Mouse (Mus musculus) midbrain, embryonic 11.5 days (tissue): ENCODE results near the gene Ssbp3. TPM values are rescaled to one million over a fixed set of nuclear protein-coding genes. Genes with fewer than 3 reads are reported as not detected.

Experiments used
- ATAC-seq: fragments of 200-750 bp; cut with Nextera tagmentation; 2 replicates; pipeline ENCODE4 v1.8.0; 2017; ENCODE audit warnings: moderate TSS enrichment, moderate library complexity; ENCODE audit not compliant: low FRiP score
- DNase-seq: peaks from one replicate; pipeline ENCODE4 v3.0.0; 2015; ENCODE audit warnings: low spot score; ENCODE audit errors: missing footprints
- H3K27ac ChIP-seq: fragments of 300-500 bp; sonication (generic); 2 replicates; pipeline ENCODE4 v1.5.1; 2014; ENCODE audit warnings: low read depth, low read length
- H3K27me3 ChIP-seq: fragments of 300-500 bp; sonication (generic); 2 replicates; pipeline ENCODE4 v1.6.1; 2014; ENCODE audit warnings: mild to moderate bottlenecking, low read length, moderate library complexity, mixed read lengths; ENCODE audit not compliant: control insufficient read depth, insufficient read depth
- H3K36me3 ChIP-seq: fragments of 300-500 bp; sonication (generic); 2 replicates; pipeline ENCODE4 v1.6.1; 2014; ENCODE audit warnings: mild to moderate bottlenecking, low read length, moderate library complexity, mixed read lengths; ENCODE audit not compliant: control insufficient read depth, insufficient read depth
- H3K4me1 ChIP-seq: fragments of 300-500 bp; sonication (generic); 2 replicates; pipeline ENCODE4 v1.6.1; 2014; ENCODE audit warnings: low read length; ENCODE audit not compliant: control insufficient read depth, insufficient read depth
- H3K4me2 ChIP-seq: fragments of 300-500 bp; sonication (generic); 2 replicates; pipeline ENCODE4 v1.6.1; 2014; ENCODE audit warnings: mild to moderate bottlenecking, moderate library complexity
- H3K4me3 ChIP-seq: fragments of 300-500 bp; sonication (generic); 2 replicates; pipeline ENCODE4 v1.5.1; 2014; ENCODE audit warnings: low read depth, low read length
- H3K9ac ChIP-seq: fragments of 300-500 bp; sonication (generic); 2 replicates; pipeline ENCODE4 v1.6.1; 2014; ENCODE audit warnings: low read length
- H3K9me3 ChIP-seq: fragments of 300-500 bp; sonication (generic); 2 replicates; pipeline ENCODE4 v1.6.1; 2016; ENCODE audit warnings: low read length; ENCODE audit not compliant: control insufficient read depth
- WGBS: fragments of 180-500 bp; shearing (Covaris S2); extraction: QIAGEN DNeasy Blood & Tissue Kit; methylation state at CpG from one replicate; pipeline ENCODE4 v1.1.7; 2014; 5-methylcytosine and 5-hydroxymethylcytosine counted together
- polyA plus RNA-seq: library from polyadenylated mRNA; unstranded; fragments of >200 nt; fragmentation: Nextera tagmentation; extraction: Ambion mirVana; gene quantifications from 2 replicates; pipeline ENCODE4 v1.2.1, GENCODE M21; 2014

The Ssbp3 gene
- polyA plus RNA-seq, 1 experiment from 2014 or later = 124 TPM

DNA sequence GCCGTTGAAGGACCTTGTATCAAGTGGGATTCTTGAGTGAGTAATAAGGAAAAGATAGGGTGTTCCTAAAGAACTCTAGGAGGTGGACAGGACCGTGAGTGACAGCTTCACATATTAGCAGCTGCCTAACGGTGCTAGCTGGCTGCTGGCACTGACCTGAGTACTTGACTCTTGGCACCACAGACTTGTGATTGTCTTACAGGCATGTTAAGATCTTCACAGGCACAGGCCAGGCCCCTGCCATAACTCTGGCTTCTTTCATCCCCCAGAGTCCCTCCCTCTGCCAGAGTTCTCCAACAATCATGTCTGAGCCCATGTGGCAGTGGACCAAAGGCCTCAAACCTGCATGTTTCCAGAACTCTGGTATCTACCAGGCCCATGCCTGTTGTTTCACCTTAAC lies 108.0 kb downstream of the Ssbp3 start:
- H3K9ac ChIP-seq = peak overlapping the region; percentile 42
- 84% methylated on average over 3 of the region's 3 CpGs for WGBS
- DNase-seq = no peak

DNA sequence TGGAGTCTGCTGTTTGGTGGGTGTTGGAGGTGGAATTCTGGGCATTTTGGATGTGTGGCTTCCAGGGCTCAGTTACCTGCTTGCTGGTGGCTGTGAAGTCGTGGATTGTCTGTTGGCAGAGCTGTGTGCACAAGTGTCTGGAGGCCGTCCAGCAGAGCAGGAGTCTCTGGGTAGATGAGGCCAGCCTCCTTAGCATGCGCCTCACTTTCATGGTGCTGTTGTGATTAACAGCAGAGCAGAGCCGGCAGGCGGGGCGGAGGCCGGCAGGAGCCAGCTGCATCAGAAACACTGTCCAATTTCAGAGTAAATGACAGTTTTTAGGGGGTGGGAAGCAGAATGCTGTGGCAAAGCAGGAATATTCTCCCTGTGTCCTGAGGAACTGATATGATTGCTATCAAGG lies 108.5 kb downstream of the Ssbp3 start:
- Histone ChIP-seq H3K36me3 (no peaks in the 10 kb centered on the region; the same call in 1 of the 2 replicates), H3K9me3 (no peaks in the 10 kb centered on the region), H3K4me1 (peaks cover 48% of the 10 kb centered on the region), H3K9ac (peak overlapping the region; percentile 42), H3K4me3 (no peak overlapping the region), H3K27me3 (no peaks in the 10 kb centered on the region), H3K27ac (peak overlapping the region; percentile 40; the same call in 1 of the 2 replicates), H3K4me2 (no peak overlapping the region)
- no peak for ATAC-seq
- DNase-seq = no peak
- WGBS = 69% methylated on average over 7 of the region's 7 CpGs

More for the DNA sequence above, 108.0 kb downstream of the Ssbp3 start:
- ATAC-seq = no peak
- H3K4me2 ChIP-seq = no peak overlapping the region
- peaks cover 48% of the 10 kb centered on the region for H3K4me1 ChIP-seq
- H3K27ac ChIP-seq = no peak overlapping the region
- no peaks in the 10 kb centered on the region; the same call in 1 of the 2 replicates for H3K36me3 ChIP-seq
- H3K4me3 ChIP-seq = no peak overlapping the region
- H3K9me3 ChIP-seq = no peaks in the 10 kb centered on the region
- H3K27me3 ChIP-seq = no peaks in the 10 kb centered on the region

DNA sequence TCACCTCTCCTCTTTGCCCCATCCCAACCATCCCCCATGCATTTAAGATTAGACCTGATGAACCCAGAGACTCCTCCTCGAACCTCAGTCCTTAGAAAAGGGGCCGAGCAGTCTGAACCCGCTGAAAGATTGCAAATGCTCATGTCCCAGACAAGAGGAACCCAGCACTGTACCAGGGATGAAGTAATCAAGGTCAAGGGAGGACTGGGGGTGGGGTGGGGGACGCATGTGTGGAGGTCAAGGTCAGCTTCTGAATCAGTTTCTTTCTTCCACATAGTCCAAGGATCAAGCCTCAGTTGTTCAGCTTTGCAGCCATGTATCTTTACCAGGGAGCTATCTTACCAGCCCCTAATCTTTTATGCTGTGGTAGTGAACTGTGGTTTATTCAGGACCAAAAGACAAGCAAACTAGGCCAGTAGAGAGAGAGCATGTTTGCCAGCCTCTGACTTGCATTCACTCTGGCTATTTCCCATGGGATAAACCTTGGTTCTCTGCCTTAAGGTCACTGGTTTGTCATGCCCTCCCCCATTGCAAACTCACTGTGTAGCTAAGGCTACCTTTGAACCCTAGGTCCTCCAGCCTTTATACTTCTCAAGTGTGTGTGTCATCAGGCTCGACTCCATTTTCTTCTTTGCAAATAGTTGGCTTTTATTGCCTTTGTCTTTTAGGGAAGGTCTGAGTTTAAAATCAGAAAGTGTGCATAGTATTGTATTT lies 109.9 kb downstream of the Ssbp3 start:
- DNase-seq (no peak), ATAC-seq (no peak)
- H3K9me3 ChIP-seq = no peaks in the 10 kb centered on the region
- no peak overlapping the region for H3K9ac ChIP-seq
- H3K27ac ChIP-seq = no peak overlapping the region
- no peak overlapping the region for H3K4me3 ChIP-seq
- H3K36me3 ChIP-seq = no peaks in the 10 kb centered on the region; the same call in 1 of the 2 replicates
- H3K4me2 ChIP-seq = no peak overlapping the region
- no peaks in the 10 kb centered on the region for H3K27me3 ChIP-seq
- WGBS = 72% methylated on average over 5 of the region's 5 CpGs
- peaks cover 40% of the 10 kb centered on the region for H3K4me1 ChIP-seq

DNA sequence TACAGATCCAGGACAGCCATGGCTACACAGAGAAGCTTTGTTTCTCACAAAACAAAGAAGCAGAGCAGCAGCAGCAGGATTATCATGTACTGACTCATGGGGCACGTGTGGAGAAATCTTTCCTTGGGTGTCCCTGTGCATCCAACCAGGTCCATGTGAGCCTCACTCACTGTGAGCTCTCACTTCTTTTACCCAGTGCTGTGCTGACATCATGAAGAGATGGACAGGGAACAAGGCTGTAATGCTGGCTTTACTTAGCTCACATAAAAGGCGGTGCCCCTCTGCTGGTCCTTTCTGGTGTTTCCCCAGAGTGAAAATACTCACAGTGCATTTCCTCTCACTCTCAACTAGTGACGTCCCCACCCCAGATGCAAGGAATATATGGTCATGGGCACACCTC lies 111.0 kb downstream of the Ssbp3 start:
- DNase-seq = no peak
- no peak overlapping the region for H3K4me2 ChIP-seq
- no peaks in the 10 kb centered on the region for H3K9me3 ChIP-seq
- no peak overlapping the region; the same call in 1 of the 2 replicates for H3K27ac ChIP-seq
- H3K9ac ChIP-seq = no peak overlapping the region; the same call in 1 of the 2 replicates
- H3K4me3 ChIP-seq = no peak overlapping the region
- H3K27me3 ChIP-seq = no peaks in the 10 kb centered on the region
- H3K36me3 ChIP-seq = no peaks in the 10 kb centered on the region; the same call in 1 of the 2 replicates
- peaks cover 30% of the 10 kb centered on the region for H3K4me1 ChIP-seq
- 66% methylated on average over 3 of the region's 3 CpGs for WGBS
- no peak for ATAC-seq

DNA sequence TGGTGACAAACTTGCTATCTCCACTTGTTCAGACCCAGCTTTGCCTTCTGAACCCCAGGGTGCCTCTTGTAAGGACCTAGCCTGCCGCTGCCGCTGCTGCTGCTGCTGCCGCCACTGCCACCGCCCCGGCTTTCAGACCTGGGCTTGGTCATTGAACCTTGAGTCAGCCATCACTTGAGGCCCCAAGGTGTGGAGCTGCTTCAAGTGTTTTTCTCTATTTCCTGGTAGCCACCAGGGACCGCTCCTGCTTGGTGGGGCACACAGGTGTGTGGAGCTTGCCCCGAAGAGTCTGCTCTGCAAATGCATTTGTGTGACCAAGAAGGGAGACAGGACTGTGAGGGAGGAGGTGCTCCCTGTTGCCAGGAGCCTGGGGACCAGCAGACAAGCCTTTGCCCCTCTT lies 114.4 kb downstream of the Ssbp3 start:
- H3K4me3 ChIP-seq = no peak overlapping the region
- no peak overlapping the region for H3K27ac ChIP-seq
- ATAC-seq = no peak
- H3K27me3 ChIP-seq = no peaks in the 10 kb centered on the region
- 88% methylated on average over 7 of the region's 7 CpGs for WGBS
- no peak overlapping the region for H3K4me2 ChIP-seq
- H3K9ac ChIP-seq = no peak overlapping the region
- H3K36me3 ChIP-seq = no peaks in the 10 kb centered on the region; the same call in 1 of the 2 replicates
- DNase-seq = no peak
- H3K9me3 ChIP-seq = no peaks in the 10 kb centered on the region
- peaks cover 14% of the 10 kb centered on the region for H3K4me1 ChIP-seq

DNA sequence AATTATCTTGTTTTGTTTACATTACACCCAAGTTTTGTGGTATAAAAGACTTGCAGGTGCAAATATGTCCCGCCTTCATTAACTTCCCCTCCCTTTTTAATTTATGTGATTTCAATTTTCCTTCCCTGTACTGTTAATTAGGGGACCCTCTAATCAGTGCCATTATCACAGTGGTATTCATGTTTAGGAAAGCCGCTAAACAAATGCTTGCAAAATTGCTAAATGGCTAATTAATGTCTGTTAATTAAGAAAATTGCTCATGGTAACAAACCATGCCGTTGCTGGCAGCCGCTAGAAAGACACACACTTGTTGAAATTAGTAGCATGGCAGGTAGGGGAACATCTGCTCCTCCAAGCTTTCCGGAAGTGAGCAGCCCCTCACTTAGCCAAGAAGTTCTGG lies 114.9 kb downstream of the Ssbp3 start:
- Histone ChIP-seq H3K27ac (no peak overlapping the region), H3K36me3 (no peaks in the 10 kb centered on the region; the same call in none of the 2 replicates), H3K4me3 (no peak overlapping the region), H3K4me2 (no peak overlapping the region), H3K9ac (no peak overlapping the region), H3K4me1 (peaks cover 11% of the 10 kb centered on the region), H3K9me3 (no peaks in the 10 kb centered on the region), H3K27me3 (no peaks in the 10 kb centered on the region)
- ATAC-seq (no peak), DNase-seq (no peak)
- WGBS = 96% methylated on average over 5 of the region's 5 CpGs

DNA sequence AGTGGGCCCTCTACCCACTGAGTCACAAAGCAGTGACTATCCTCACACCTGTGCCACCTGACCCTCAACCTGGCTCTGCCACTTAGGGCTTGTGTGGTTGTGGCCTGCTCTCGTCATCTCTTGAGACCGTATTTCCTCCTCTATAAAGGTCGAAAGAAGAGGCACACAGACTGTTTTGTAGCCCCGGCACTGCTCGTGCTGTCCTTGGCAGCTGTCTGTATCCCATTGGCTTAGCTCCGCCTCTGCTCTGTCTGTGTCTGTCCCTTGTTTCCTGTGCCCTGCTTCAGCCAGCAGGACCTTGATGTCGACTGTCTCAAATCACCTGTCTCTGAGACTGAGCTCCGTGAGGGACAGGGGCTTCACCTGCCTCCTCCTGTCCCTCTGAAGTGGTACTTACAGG lies 116.0 kb downstream of the Ssbp3 start:
- Histone ChIP-seq H3K4me3 (no peak overlapping the region), H3K36me3 (peaks cover 10% of the 10 kb centered on the region), H3K4me2 (no peak overlapping the region), H3K9me3 (no peaks in the 10 kb centered on the region), H3K4me1 (peaks cover 2% of the 10 kb centered on the region; the same call in 1 of the 2 replicates), H3K9ac (no peak overlapping the region), H3K27ac (no peak overlapping the region; the same call in 1 of the 2 replicates), H3K27me3 (no peaks in the 10 kb centered on the region)
- 79% methylated on average over 8 of the region's 8 CpGs for WGBS
- DNase-seq = no peak
- ATAC-seq = no peak

DNA sequence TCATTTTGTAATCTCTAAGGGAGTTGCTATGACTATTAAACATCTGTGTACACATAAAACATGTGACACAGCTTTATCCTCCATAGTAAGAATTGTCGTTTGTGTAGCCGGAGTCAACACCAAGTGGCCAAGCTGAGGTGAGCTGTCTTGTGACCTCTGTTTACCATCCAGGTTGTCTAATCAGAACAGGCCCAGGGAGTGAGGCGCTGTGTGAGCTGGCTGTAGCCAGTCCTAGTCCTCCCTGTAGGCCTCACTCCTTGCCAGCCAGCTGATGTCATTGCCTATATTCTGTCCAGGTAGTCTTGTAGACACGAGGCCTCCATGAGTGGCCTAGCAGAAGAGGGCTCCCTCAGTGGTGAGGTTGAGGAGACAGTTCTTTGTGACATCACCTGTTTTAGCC lies 125.2 kb downstream of the Ssbp3 start:
- Histone ChIP-seq H3K36me3 (peaks cover 19% of the 10 kb centered on the region), H3K4me2 (no peak overlapping the region), H3K9ac (no peak overlapping the region), H3K27me3 (no peaks in the 10 kb centered on the region), H3K4me3 (no peak overlapping the region), H3K9me3 (no peaks in the 10 kb centered on the region), H3K4me1 (peaks cover 8% of the 10 kb centered on the region), H3K27ac (no peak overlapping the region)
- DNase-seq = no peak
- ATAC-seq = no peak
- WGBS = 88% methylated on average over 4 of the region's 4 CpGs

DNA sequence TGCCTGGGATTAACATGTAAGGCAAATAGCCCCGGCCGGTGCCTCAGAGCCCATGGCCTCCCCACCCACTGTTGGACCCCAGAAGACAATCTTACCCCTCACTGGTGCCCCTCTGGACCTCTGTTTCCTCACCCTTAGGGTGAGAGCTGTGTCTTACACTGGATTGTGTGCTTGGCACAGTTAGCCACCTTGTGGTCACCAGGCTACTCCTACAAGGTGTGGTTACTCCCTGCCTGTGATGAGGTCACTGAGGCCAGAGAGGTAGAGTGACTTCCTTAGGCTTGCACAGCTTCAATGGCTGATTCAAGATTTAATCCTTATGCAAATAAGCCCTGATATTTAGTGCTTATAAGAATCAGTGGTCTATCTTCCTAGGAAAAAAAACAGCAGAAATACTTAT lies 126.5 kb downstream of the Ssbp3 start:
- Histone ChIP-seq H3K9me3 (no peaks in the 10 kb centered on the region), H3K4me1 (peaks cover 8% of the 10 kb centered on the region), H3K9ac (no peak overlapping the region), H3K4me2 (no peak overlapping the region), H3K27me3 (no peaks in the 10 kb centered on the region), H3K36me3 (peaks cover 17% of the 10 kb centered on the region; the same call in 1 of the 2 replicates), H3K27ac (no peak overlapping the region), H3K4me3 (no peak overlapping the region)
- 90% methylated on average over 2 of the region's 2 CpGs for WGBS
- DNase-seq (no peak), ATAC-seq (no peak)
